ENCODE assay signal across 9 mouse cellular contexts in the genomic region with DNA sequence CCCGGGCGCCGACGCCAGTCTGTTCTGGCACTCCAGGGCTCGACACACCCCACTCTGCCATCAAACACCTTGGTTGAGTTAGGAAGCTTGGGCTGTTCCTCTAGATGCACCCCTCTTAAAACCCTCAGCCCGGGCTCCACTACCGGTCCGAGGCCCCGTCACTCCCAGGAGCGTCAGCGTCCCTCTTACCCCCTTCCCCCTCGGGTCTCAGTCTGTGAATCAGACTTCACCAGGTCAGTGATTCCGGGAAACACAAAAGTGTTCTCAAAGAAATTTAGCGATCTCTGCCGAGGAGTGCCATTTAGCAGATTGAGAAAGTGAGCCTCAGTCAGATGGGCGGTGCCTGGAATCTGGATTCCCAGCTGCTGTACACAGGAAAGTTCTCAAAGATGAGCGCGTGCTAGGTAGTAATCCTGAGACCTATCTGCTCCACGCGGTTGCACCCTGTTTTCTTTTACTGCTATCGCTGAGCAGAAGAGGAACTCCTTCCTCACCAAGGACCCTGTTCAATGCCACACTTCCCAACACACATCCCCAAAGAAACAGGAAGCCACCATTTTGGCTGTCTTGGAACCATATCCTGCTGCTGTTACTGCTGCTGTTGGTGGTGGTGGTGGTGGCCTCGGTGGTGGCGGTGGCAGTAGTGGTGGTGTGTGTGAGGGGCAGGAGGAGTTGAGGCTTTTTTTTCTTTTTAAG. TPM values are rescaled to one million over a fixed set of nuclear protein-coding genes. Genes with fewer than 3 reads are reported as not detected.
DNase-seq lines count a peak whose midpoint lies in the region; ATAC-seq lines count a peak whose summit lies in the region.
"Had no signal": no experiment of that assay in that cellular context is flagged by ENCODE, and none has a peak within 500 bp of the region (broad histone marks: within the 10 kb centered on the region; RNA-seq: fewer than 3 reads in every experiment).

No protein-coding gene starts in this region.

- peak overlapping the region; percentile 54; the same call in 1 of the 2 replicates for H3K27ac ChIP-seq in lung, embryonic 15.5 days
- H3K27ac ChIP-seq in heart, embryonic 11.5 days (ENCODE audit: low read depth, low read length): peak overlapping the region; percentile 64
- no peak overlapping the region for H3K27ac ChIP-seq in limb, embryonic 13.5 days
- peak overlapping the region; percentile 48; the same call in 1 of the 2 replicates for H3K27ac ChIP-seq in neural tube, embryonic 15.5 days (replicated peaks)

- no peaks in the 10 kb centered on the region for H3K9me3 ChIP-seq in lung, embryonic 15.5 days
- H3K9me3 ChIP-seq in heart, embryonic 11.5 days (replicated peaks; ENCODE audit: control insufficient read depth, low read length): no peaks in the 10 kb centered on the region
- H3K9me3 ChIP-seq in limb, embryonic 13.5 days: no peaks in the 10 kb centered on the region
- H3K9me3 ChIP-seq in neural tube, embryonic 15.5 days (replicated peaks): no peaks in the 10 kb centered on the region

- peak overlapping the region; percentile 62 for H3K4me3 ChIP-seq in lung, embryonic 15.5 days
- peak overlapping the region; percentile 68 for H3K4me3 ChIP-seq in heart, embryonic 11.5 days (ENCODE audit: low read depth, low read length)
- H3K4me3 ChIP-seq in limb, embryonic 13.5 days: peak overlapping the region; percentile 60
- H3K4me3 ChIP-seq in neural tube, embryonic 15.5 days (replicated peaks): peak overlapping the region; percentile 62

- ATAC-seq in lung, embryonic 15.5 days (ENCODE audit: borderline replicate concordance, extremely low read depth, low FRiP score, low TSS enrichment): no peak
- ATAC-seq in heart, embryonic 11.5 days (replicated peaks; ENCODE audit: insufficient number of reproducible peaks, low FRiP score, low TSS enrichment): no peak
- no peak for ATAC-seq in limb, embryonic 13.5 days (ENCODE audit: low FRiP score, low read depth)
- no peak; the same call in 1 of the 2 replicates for ATAC-seq in neural tube, embryonic 15.5 days (ENCODE audit: low FRiP score)
- no peak for ATAC-seq in erythroid progenitor cell, adult 5-6 weeks (replicated peaks; ENCODE audit: low FRiP score, poor library complexity, severe bottlenecking)

- H3K36me3 ChIP-seq in lung, embryonic 15.5 days: no peaks in the 10 kb centered on the region
- H3K36me3 ChIP-seq in heart, embryonic 11.5 days (ENCODE audit: control insufficient read depth, insufficient read depth, low read length): no peaks in the 10 kb centered on the region
- H3K36me3 ChIP-seq in limb, embryonic 13.5 days: no peaks in the 10 kb centered on the region
- no peaks in the 10 kb centered on the region for H3K36me3 ChIP-seq in neural tube, embryonic 15.5 days

- H3K4me2 ChIP-seq in lung, embryonic 15.5 days: peak overlapping the region; percentile 97
- peak overlapping the region; percentile 91 for H3K4me2 ChIP-seq in heart, embryonic 11.5 days
- peak overlapping the region; percentile 89 for H3K4me2 ChIP-seq in limb, embryonic 13.5 days (replicated peaks)
- H3K4me2 ChIP-seq in neural tube, embryonic 15.5 days: peak overlapping the region; percentile 96

- peaks cover 33% of the 10 kb centered on the region for H3K27me3 ChIP-seq in lung, embryonic 15.5 days
- H3K27me3 ChIP-seq in heart, embryonic 11.5 days (ENCODE audit: control insufficient read depth, insufficient read depth, low read length): peaks cover 26% of the 10 kb centered on the region
- peaks cover 49% of the 10 kb centered on the region for H3K27me3 ChIP-seq in limb, embryonic 13.5 days
- no peaks in the 10 kb centered on the region for H3K27me3 ChIP-seq in neural tube, embryonic 15.5 days (replicated peaks)

- peaks cover 6% of the 10 kb centered on the region; the same call in 1 of the 2 replicates for H3K4me1 ChIP-seq in lung, embryonic 15.5 days
- peaks cover 7% of the 10 kb centered on the region; the same call in 1 of the 2 replicates for H3K4me1 ChIP-seq in heart, embryonic 11.5 days (ENCODE audit: control insufficient read depth, insufficient read depth, low read length)
- peaks cover 7% of the 10 kb centered on the region; the same call in 1 of the 2 replicates for H3K4me1 ChIP-seq in limb, embryonic 13.5 days
- peaks cover 29% of the 10 kb centered on the region for H3K4me1 ChIP-seq in neural tube, embryonic 15.5 days

- H3K9ac ChIP-seq in lung, embryonic 15.5 days: peak overlapping the region; percentile 59
- peak overlapping the region; percentile 73 for H3K9ac ChIP-seq in heart, embryonic 11.5 days (ENCODE audit: low read depth, low read length)
- H3K9ac ChIP-seq in limb, embryonic 13.5 days: peak overlapping the region; percentile 76
- peak overlapping the region; percentile 63 for H3K9ac ChIP-seq in neural tube, embryonic 15.5 days (replicated peaks)

- WGBS in lung, embryonic 15.5 days: 9% methylated on average over 23 of the region's 23 CpGs
- WGBS in heart, embryonic 11.5 days (ENCODE audit: insufficient replicate concordance): 8% methylated on average over 23 of the region's 23 CpGs
- WGBS in limb, embryonic 13.5 days: 9% methylated on average over 23 of the region's 23 CpGs
- 12% methylated on average over 23 of the region's 23 CpGs for WGBS in neural tube, embryonic 15.5 days

- DNase-seq in lung, postnatal 25 days (ENCODE audit: low spot score): no peak
- no peak for DNase-seq in adrenal gland, postnatal 25 days
- no peak for DNase-seq in gastrocnemius, adult 18-20 months (ENCODE audit: low spot score)

RNA-seq across cellular contexts. Expression of a gene that starts 0.8 kb away (rescaled TPM):
- polyA plus RNA-seq in lung, embryonic 15.5 days (2015; fragmentation: Nextera tagmentation; extraction: Ambion mirVana): 18.6 and 21.2 TPM in 2 replicates
- 9.1 and 10.2 TPM in 2 replicates for polyA plus RNA-seq in heart, embryonic 11.5 days (2014; fragmentation: Nextera tagmentation; extraction: Ambion mirVana)
- 7.0 TPM in 2 replicates for polyA plus RNA-seq in limb, embryonic 13.5 days (2015; fragmentation: Nextera tagmentation; extraction: Ambion mirVana)
- polyA plus RNA-seq in neural tube, embryonic 15.5 days (2015; fragmentation: Nextera tagmentation; extraction: Ambion mirVana): 17.3 and 17.6 TPM in 2 replicates
- not detected in 2 replicates for total RNA-seq in erythroid progenitor cell, adult 5-6 weeks (2015; ENCODE audit: low replicate concordance)
- 0.61 TPM in 1 of 2 replicates, not detected in the other for total RNA-seq in erythroid progenitor cell, adult 5-6 weeks (2017; ENCODE audit: low replicate concordance)
- total RNA-seq in adrenal gland, postnatal 25 days (2021): 14.5 and 15.1 TPM in 2 replicates
- total RNA-seq in gastrocnemius, adult 18-20 months (2021): 10 to 100 TPM in 1 of 2 experiments, 1 to 10 TPM in 1; 7.7 to 10.6 TPM
- total RNA-seq: neutrophil, adult 5-6 weeks had no signal
